In genomic region chr10:22618842-22619241, GRCm38 (mm10) we compare ENCODE assay signal across 9 mouse cellular contexts. TPM values are rescaled to one million over a fixed set of nuclear protein-coding genes. Genes with fewer than 3 reads are reported as not detected.
DNase-seq lines count a peak whose midpoint lies in the region; ATAC-seq and TF ChIP-seq lines count a peak whose summit lies in the region.
"Had no signal": no experiment of that assay in that cellular context is flagged by ENCODE, and none has a peak within 500 bp of the region (broad histone marks: within the 10 kb centered on the region; RNA-seq: fewer than 3 reads in every experiment).

No protein-coding gene starts in this region.

- no peak for ATAC-seq in kidney, embryonic 14.5 days (ENCODE audit: low FRiP score, low TSS enrichment)
- no peak for ATAC-seq in kidney, postnatal 0 days (replicated peaks; ENCODE audit: low FRiP score, low read depth)

- 64% methylated on average over 2 of the region's 2 CpGs for WGBS in kidney, adult 2 months
- 54% methylated on average over 2 of the region's 2 CpGs for WGBS in kidney, embryonic 14.5 days
- 53% methylated on average over 2 of the region's 2 CpGs for WGBS in kidney, postnatal 0 days

- no peaks in the 10 kb centered on the region for H3K79me2 ChIP-seq in MEL (ENCODE audit: control insufficient read depth, insufficient read depth, low read length, poor library complexity)

- no peak overlapping the region for H3K4me3 ChIP-seq in kidney, adult 2 months (ENCODE audit: insufficient read depth, low read depth, low read length)
- H3K4me3 ChIP-seq in kidney, embryonic 14.5 days (ENCODE audit: low read length) = no peak overlapping the region
- no peak overlapping the region for H3K4me3 ChIP-seq in MEL (ENCODE audit: control insufficient read depth in 1 of 2, insufficient read depth in 1 of 2, low read depth in 2 of 2, low read length in 2 of 2)
- H3K4me3 ChIP-seq in kidney, postnatal 0 days (replicated peaks; ENCODE audit: low read depth, low read length) = no peak overlapping the region
- H3K4me3 ChIP-seq: embryonic facial prominence, embryonic 13.5 days; limb, embryonic 13.5 days had no signal

- TF ChIP-seq EP300 in MEL (IDR thresholded peaks at IDR 0.05; ENCODE audit: low read depth in 1 of 2, low read length in 2 of 2) = no peak

- H3K27ac ChIP-seq in kidney, adult 2 months (ENCODE audit: insufficient read depth, low read depth, low read length) = no peak overlapping the region
- no peak overlapping the region for H3K27ac ChIP-seq in kidney, embryonic 14.5 days (ENCODE audit: low read depth, low read length)
- no peak overlapping the region for H3K27ac ChIP-seq in MEL (ENCODE audit: control insufficient read depth, low read depth, low read length)
- H3K27ac ChIP-seq in kidney, postnatal 0 days = no peak overlapping the region
- H3K27ac ChIP-seq: embryonic facial prominence, embryonic 13.5 days; limb, embryonic 13.5 days had no signal

- no peak overlapping the region for H3K9ac ChIP-seq in kidney, embryonic 14.5 days (ENCODE audit: low read depth, low read length)
- no peak overlapping the region for H3K9ac ChIP-seq in MEL (ENCODE audit: control insufficient read depth, low read depth, low read length, poor library complexity, severe bottlenecking)
- no peak overlapping the region for H3K9ac ChIP-seq in kidney, postnatal 0 days (ENCODE audit: low read depth, low read length)
- H3K9ac ChIP-seq: embryonic facial prominence, embryonic 13.5 days; limb, embryonic 13.5 days had no signal

- peaks cover 6% of the 10 kb centered on the region for H3K9me3 ChIP-seq in kidney, embryonic 14.5 days (ENCODE audit: control insufficient read depth, low read length)
- no peaks in the 10 kb centered on the region for H3K9me3 ChIP-seq in MEL (replicated peaks; ENCODE audit: insufficient read depth, low read length)
- H3K9me3 ChIP-seq in kidney, postnatal 0 days (replicated peaks; ENCODE audit: low read length) = no peaks in the 10 kb centered on the region
- H3K9me3 ChIP-seq: embryonic facial prominence, embryonic 13.5 days had no signal

- no peak overlapping the region for H3K4me2 ChIP-seq in kidney, embryonic 14.5 days (replicated peaks; ENCODE audit: low read depth, low read length)
- H3K4me2 ChIP-seq in kidney, postnatal 0 days (ENCODE audit: low read length) = no peak overlapping the region
- H3K4me2 ChIP-seq: embryonic facial prominence, embryonic 13.5 days; limb, embryonic 13.5 days had no signal

- TF ChIP-seq RAD21 in MEL (IDR thresholded peaks at IDR 0.05; ENCODE audit: low read depth, low read length) = peak; percentile 85

- no peak for TF ChIP-seq POLR2A in kidney, adult 2 months (IDR thresholded peaks at IDR 0.05; ENCODE audit: low read depth, low read length)
- TF ChIP-seq POLR2A in MEL (IDR thresholded peaks at IDR 0.05; ENCODE audit: control insufficient read depth in 1 of 2, insufficient read depth in 1 of 2, low read depth in 1 of 2, low read length in 2 of 2, poor library complexity in 1 of 2) = no peak

- DNase-seq in kidney, adult 2 months = peak; percentile 47
- peak; percentile 43 for DNase-seq in MEL (ENCODE audit: low read depth, low spot score)
- peak; percentile 9 for DNase-seq in c-Kit-positive CD71-negative TER-119-negative erythroid progenitor cells, embryonic 14.5 days (ENCODE audit: low read depth)
- peak; percentile 35 for DNase-seq in kidney, postnatal 0 days (ENCODE audit: low spot score)
- peak; percentile 22 for DNase-seq in mesoderm, embryonic 11.5 days (ENCODE audit: low read depth, low spot score)
- DNase-seq in T-cell, adult 2 months (ENCODE audit: low spot score) = no peak

- H3K4me1 ChIP-seq in kidney, adult 2 months (ENCODE audit: control insufficient read depth, insufficient read depth, low read length) = no peaks in the 10 kb centered on the region
- H3K4me1 ChIP-seq in kidney, embryonic 14.5 days (ENCODE audit: control insufficient read depth, insufficient read depth, low read length) = no peaks in the 10 kb centered on the region
- no peaks in the 10 kb centered on the region for H3K4me1 ChIP-seq in MEL (ENCODE audit: control insufficient read depth in 1 of 2, insufficient read depth in 2 of 2, low read length in 2 of 2)
- 0 out of 2 replicates have a peak, but pooled peaks cover 3% of the 10 kb centered on the region for H3K4me1 ChIP-seq in kidney, postnatal 0 days (replicated peaks; ENCODE audit: insufficient read depth, low read length)
- H3K4me1 ChIP-seq: embryonic facial prominence, embryonic 13.5 days; limb, embryonic 13.5 days had no signal

- H3K27me3 ChIP-seq in kidney, adult 2 months (replicated peaks; ENCODE audit: control insufficient read depth, insufficient read depth, low read length) = no peaks in the 10 kb centered on the region
- no peaks in the 10 kb centered on the region for H3K27me3 ChIP-seq in kidney, embryonic 14.5 days (ENCODE audit: control insufficient read depth, insufficient read depth, low read length)
- no peaks in the 10 kb centered on the region; a peak in 1 of 4 replicates for H3K27me3 ChIP-seq in MEL (ENCODE audit: control insufficient read depth in 1 of 2, insufficient read depth in 2 of 2, low read length in 2 of 2)
- no peaks in the 10 kb centered on the region for H3K27me3 ChIP-seq in kidney, postnatal 0 days (ENCODE audit: insufficient read depth, low read length)
- H3K27me3 ChIP-seq: embryonic facial prominence, embryonic 13.5 days; limb, embryonic 13.5 days had no signal

- TF ChIP-seq CTCF in kidney, adult 2 months (conservative IDR thresholded peaks at IDR 0.05; ENCODE audit: insufficient read depth, insufficient read length, low read depth, low read length) = peak; percentile 65
- peak; percentile 48 to 84 (median 65) for TF ChIP-seq CTCF in MEL (IDR thresholded peaks at IDR 0.05 in 2 of 3, conservative IDR thresholded peaks at IDR 0.05 in 1 of 3; ENCODE audit: control insufficient read depth in 1 of 3, insufficient read depth in 1 of 3, low read depth in 2 of 3, low read length in 3 of 3, poor library complexity in 1 of 3, severe bottlenecking in 1 of 3)
- peak; percentile 59 for TF ChIP-seq CTCF in kidney, postnatal 0 days (IDR thresholded peaks at IDR 0.05; ENCODE audit: low read depth)

- H3K36me3 ChIP-seq in kidney, adult 2 months (ENCODE audit: control insufficient read depth, insufficient read depth, low read length) = no peaks in the 10 kb centered on the region
- no peaks in the 10 kb centered on the region for H3K36me3 ChIP-seq in kidney, embryonic 14.5 days (ENCODE audit: control insufficient read depth, insufficient read depth, low read length)
- no peaks in the 10 kb centered on the region for H3K36me3 ChIP-seq in MEL (ENCODE audit: control insufficient read depth in 1 of 2, insufficient read depth in 2 of 2, low read length in 2 of 2)
- H3K36me3 ChIP-seq in kidney, postnatal 0 days (ENCODE audit: insufficient read depth, low read length) = no peaks in the 10 kb centered on the region
- H3K36me3 ChIP-seq: embryonic facial prominence, embryonic 13.5 days; limb, embryonic 13.5 days had no signal

TF ChIP-seq in MEL, 35 proteins besides CTCF, POLR2A, EP300 and RAD21:
- TF ChIP-seq ZC3H11A (IDR thresholded peaks at IDR 0.05; ENCODE audit: low read depth, low read length) = peak; percentile 71
- no peak for TF ChIP-seq TAL1 (IDR thresholded peaks at IDR 0.05; ENCODE audit: low read length)
- peak; percentile 89 for TF ChIP-seq SMC3 (IDR thresholded peaks at IDR 0.05; ENCODE audit: low read depth, low read length)
- TF ChIP-seq E2F4 (IDR thresholded peaks at IDR 0.05; ENCODE audit: borderline replicate concordance, low read depth, low read length) = no peak

RNA-seq across cellular contexts. Expression of gene Slc2a12, which starts 26.0 kb away (rescaled TPM):
- 5.6 and 6.3 TPM in 2 replicates for polyA plus RNA-seq in kidney, adult 2 months (2012; rRNA removed)
- 0.97 and 2.2 TPM in 2 replicates for polyA plus RNA-seq in kidney, embryonic 14.5 days (2014; fragmentation: Nextera tagmentation; extraction: Ambion mirVana)
- total RNA-seq in MEL (2012; rRNA removed) = 0.26 and 0.35 TPM in 2 replicates
- polyA plus RNA-seq in MEL (2012; ENCODE audit: insufficient read depth in 1 of 2, insufficient read length in 2 of 2, low read depth in 1 of 2, low replicate concordance in 2 of 2, missing spikeins in 1 of 2) = under 1 TPM in 1 of 2 experiments, not detected in 1; 0.01 TPM
- polyA plus RNA-seq in kidney, postnatal 0 days (2015; fragmentation: Nextera tagmentation; extraction: Ambion mirVana) = 2.8 and 3.0 TPM in 2 replicates
